Mouse (Mus musculus) thymus, adult 2 months (tissue): Measurements from ENCODE around the gene Tbkbp1. TPM values are rescaled to one million over a fixed set of nuclear protein-coding genes. Genes with fewer than 3 reads are reported as not detected.

Experiments
- DNase-seq: peaks from one replicate; pipeline ENCODE4 v3.0.0; 2021
- H3K27ac ChIP-seq: fragments of 200-500 bp; 2 replicates; pipeline ENCODE4 v1.5.1; 2012; ENCODE audit warnings: low read length, control low read depth; ENCODE audit not compliant: control insufficient read depth, insufficient read depth
- H3K27me3 ChIP-seq: fragments of 200-500 bp; 2 replicates; pipeline ENCODE4 v1.6.1; 2012; ENCODE audit warnings: mild to moderate bottlenecking, low read length, moderate library complexity, mixed read lengths; ENCODE audit not compliant: control insufficient read depth, insufficient read depth
- H3K36me3 ChIP-seq: fragments of 200-500 bp; 2 replicates; pipeline ENCODE4 v1.6.1; 2012; ENCODE audit warnings: mild to moderate bottlenecking, low read length, moderate library complexity; ENCODE audit not compliant: control insufficient read depth, insufficient read depth
- H3K4me1 ChIP-seq: fragments of 200-500 bp; replicated peaks from 2 replicates; pipeline ENCODE4 v1.6.1; 2012; ENCODE audit warnings: low read length; ENCODE audit not compliant: control insufficient read depth, insufficient read depth
- H3K4me3 ChIP-seq: fragments of 200-500 bp; 2 replicates; pipeline ENCODE4 v1.5.1; 2012; ENCODE audit warnings: mild to moderate bottlenecking, low read length, control low read depth, moderate library complexity; ENCODE audit not compliant: control insufficient read depth, insufficient read depth
- CTCF ChIP-seq: fragments of 200-500 bp; IDR thresholded peaks from 2 replicates; pipeline ENCODE4 v1.5.1; 2012; ENCODE audit warnings: mild to moderate bottlenecking, control low read depth, low read length, moderate library complexity, borderline replicate concordance; ENCODE audit not compliant: control insufficient read depth, poor library complexity, insufficient read depth; ENCODE audit errors: extremely low read depth
- POLR2A ChIP-seq: fragments of 200-500 bp; IDR thresholded peaks from 2 replicates; pipeline ENCODE4 v1.6.1; 2012; ENCODE audit warnings: mild to moderate bottlenecking, low read length, control low read depth, moderate library complexity; ENCODE audit not compliant: control insufficient read depth, poor library complexity, insufficient read depth; ENCODE audit errors: extremely low read depth
- WGBS: fragments of 180-500 bp; shearing (Covaris S2); methylation state at CpG from one replicate; pipeline ENCODE4 v1.1.7; 2018; 5-methylcytosine and 5-hydroxymethylcytosine counted together
- polyA plus RNA-seq: library from polyadenylated mRNA; depleted of rRNA; stranded (reverse); fragments of >200 nt; gene quantifications from 2 replicates; pipeline ENCODE4 v1.2.3, GENCODE M21; 2012

Tbkbp1 gene
- polyA plus RNA-seq, 1 experiment: 7.3 TPM

GRCm38 (mm10) chr11:97176851-97177250, 25.6 kb upstream of the Tbkbp1 start:
- no peak overlapping the region for H3K4me3 ChIP-seq
- peak; percentile 43 for DNase-seq
- TF ChIP-seq CTCF (no peak), POLR2A (no peak)
- H3K27ac ChIP-seq: no peak overlapping the region
- no peaks in the 10 kb centered on the region for H3K27me3 ChIP-seq
- H3K4me1 ChIP-seq: no peaks in the 10 kb centered on the region
- H3K36me3 ChIP-seq: peaks cover 99% of the 10 kb centered on the region
- 72% methylated on average over 3 of the region's 3 CpGs for WGBS

GRCm38 (mm10) chr11:97175499-97175898, 24.2 kb upstream of the Tbkbp1 start:
- DNase-seq: no peak
- no peaks in the 10 kb centered on the region for H3K27me3 ChIP-seq
- H3K27ac ChIP-seq: no peak overlapping the region
- no peak for TF ChIP-seq POLR2A
- no peak for TF ChIP-seq CTCF
- WGBS: 96% methylated on average over 7 of the region's 7 CpGs
- peaks cover 99% of the 10 kb centered on the region for H3K36me3 ChIP-seq
- H3K4me1 ChIP-seq: no peaks in the 10 kb centered on the region
- no peak overlapping the region for H3K4me3 ChIP-seq

DNA sequence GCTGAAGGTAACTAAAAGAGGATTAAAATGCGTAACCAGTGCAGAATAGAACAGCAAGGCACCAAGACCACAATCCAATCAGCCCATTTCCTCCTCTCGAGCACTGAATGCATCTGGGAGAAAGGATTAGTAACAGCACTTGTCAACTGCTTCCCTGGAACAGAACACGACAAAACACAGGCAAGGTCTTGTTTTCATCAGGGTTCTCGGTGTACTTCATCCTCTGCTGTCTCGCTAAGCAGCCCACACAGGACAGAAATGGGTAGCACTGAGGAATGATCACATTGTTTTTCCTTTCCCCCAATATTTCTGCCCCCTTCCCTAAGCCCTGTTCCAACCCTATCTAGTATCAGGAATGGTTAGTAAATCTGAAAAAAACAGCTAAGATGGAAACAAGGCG, 9.0 kb upstream of the Tbkbp1 start:
- peaks cover 73% of the 10 kb centered on the region for H3K36me3 ChIP-seq
- H3K27ac ChIP-seq: no peak overlapping the region
- no peak overlapping the region for H3K4me3 ChIP-seq
- H3K27me3 ChIP-seq: no peaks in the 10 kb centered on the region
- TF ChIP-seq CTCF (no peak), POLR2A (no peak)
- peaks cover 3% of the 10 kb centered on the region for H3K4me1 ChIP-seq
- WGBS: 82% methylated on average over 6 of the region's 6 CpGs
- no peak for DNase-seq

DNA sequence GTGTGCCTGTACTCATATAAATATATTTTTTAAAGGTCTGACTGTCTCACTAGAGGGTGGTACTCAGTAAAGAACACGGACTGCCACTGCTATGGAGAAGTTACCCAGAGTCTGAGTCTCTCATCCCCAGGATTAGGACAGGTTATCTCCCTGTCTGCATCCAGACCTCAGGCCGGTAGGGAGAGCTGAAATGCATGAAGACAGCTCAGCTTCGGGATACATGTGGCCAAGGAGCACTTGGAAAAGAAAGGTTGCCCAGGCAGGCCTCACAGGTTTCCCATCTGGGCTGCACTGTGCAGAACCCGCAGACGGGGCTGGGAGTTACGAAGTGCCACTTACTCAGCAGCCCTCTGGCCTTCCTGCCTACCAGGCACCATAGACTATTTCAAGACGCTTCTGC, 5.7 kb upstream of the Tbkbp1 start:
- Histone ChIP-seq H3K4me1 (peaks cover 3% of the 10 kb centered on the region), H3K27ac (no peak overlapping the region), H3K4me3 (no peak overlapping the region), H3K27me3 (peaks cover 3% of the 10 kb centered on the region; the same call in 1 of the 2 replicates), H3K36me3 (peaks cover 41% of the 10 kb centered on the region)
- no peak for TF ChIP-seq CTCF
- TF ChIP-seq POLR2A: no peak
- no peak for DNase-seq
- WGBS: 80% methylated on average over 7 of the region's 7 CpGs

DNA sequence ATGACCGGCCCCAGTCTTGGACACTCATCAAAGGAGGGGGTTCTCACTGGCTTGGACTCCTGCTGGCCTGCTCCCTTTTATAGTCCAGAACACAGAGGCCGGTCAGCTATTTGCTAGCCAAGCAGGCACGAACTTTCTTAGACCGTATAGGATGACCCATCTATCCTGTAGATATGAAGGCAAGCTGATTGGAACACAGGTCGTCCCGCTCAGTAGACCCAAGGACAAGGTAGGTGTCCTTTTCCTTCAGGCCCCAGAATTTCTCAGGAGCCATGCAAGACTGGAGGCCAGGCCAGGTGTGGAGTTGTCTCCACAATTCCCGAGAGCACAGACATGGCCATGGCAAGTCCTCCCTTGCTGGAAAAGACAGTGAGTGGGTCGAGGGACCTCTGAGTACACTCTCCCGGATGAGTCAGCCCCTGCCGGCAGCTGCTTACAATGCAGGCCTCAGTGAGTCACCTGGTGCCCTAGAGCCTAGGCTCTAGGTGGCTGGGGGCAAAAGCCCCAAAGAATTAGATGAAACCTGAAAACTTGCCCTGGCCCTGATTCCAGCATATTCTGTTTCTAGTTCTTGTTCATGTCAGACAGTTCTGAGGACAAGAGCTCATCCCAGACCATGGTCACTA, 1.5 kb upstream of the Tbkbp1 start:
- peaks cover 11% of the 10 kb centered on the region; the same call in 1 of the 2 replicates for H3K27me3 ChIP-seq
- 74% methylated on average over 10 of the region's 10 CpGs for WGBS
- no peak overlapping the region for H3K27ac ChIP-seq
- H3K36me3 ChIP-seq: peaks cover 3% of the 10 kb centered on the region
- TF ChIP-seq POLR2A: no peak
- 0 out of 2 replicates have a peak, but pooled peaks have one; percentile 38 for TF ChIP-seq CTCF
- H3K4me3 ChIP-seq: no peak overlapping the region
- DNase-seq: no peak
- peaks cover 11% of the 10 kb centered on the region for H3K4me1 ChIP-seq

DNA sequence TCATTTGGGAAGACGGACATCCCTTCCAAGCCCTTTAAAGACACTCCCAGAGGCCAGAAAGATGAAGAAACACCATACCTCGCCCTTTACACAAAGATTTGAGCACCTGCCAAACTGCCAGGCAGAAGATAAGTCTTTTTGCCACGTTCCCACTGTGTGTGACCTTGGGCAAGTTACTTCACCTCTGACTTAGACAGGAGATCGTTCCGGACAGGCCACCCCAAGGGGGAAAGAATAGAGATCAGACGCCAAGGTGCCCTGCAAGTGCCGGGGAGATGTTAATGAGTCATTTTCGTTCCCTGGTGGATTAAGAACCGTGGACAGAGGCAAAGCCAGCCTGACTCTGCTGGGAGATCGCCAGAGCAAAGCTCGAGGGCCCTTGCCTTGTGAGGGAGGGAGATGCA, 730 bp upstream of the Tbkbp1 start:
- DNase-seq: no peak
- WGBS: 27% methylated on average over 11 of the region's 11 CpGs

More for the DNA sequence above, 730 bp upstream of the Tbkbp1 start:
- H3K4me3 ChIP-seq: no peak overlapping the region
- H3K4me1 ChIP-seq: peaks cover 11% of the 10 kb centered on the region
- no peak overlapping the region for H3K27ac ChIP-seq
- H3K27me3 ChIP-seq: peaks cover 11% of the 10 kb centered on the region; the same call in 1 of the 2 replicates
- no peaks in the 10 kb centered on the region for H3K36me3 ChIP-seq
- TF ChIP-seq CTCF (no peak), POLR2A (no peak)
